Mouse (Mus musculus) lung, adult 18-20 months (tissue): ENCODE data around the gene Rab22a.
A peak's percentile ranks its signal among the peaks of the same experiment; 100 is the strongest.
"Not testable (repeated sequence)": the region's sequence is repeated elsewhere in the genome, so short reads cannot be mapped to it uniquely, and the experiment has no call there.

Experiments used
- DNase-seq, 2 experiments: peaks; one replicate each; pipeline ENCODE4 v3.0.0; 2022; ENCODE audit warnings: mixed read lengths in 2 of 2

The Rab22a gene

DNA sequence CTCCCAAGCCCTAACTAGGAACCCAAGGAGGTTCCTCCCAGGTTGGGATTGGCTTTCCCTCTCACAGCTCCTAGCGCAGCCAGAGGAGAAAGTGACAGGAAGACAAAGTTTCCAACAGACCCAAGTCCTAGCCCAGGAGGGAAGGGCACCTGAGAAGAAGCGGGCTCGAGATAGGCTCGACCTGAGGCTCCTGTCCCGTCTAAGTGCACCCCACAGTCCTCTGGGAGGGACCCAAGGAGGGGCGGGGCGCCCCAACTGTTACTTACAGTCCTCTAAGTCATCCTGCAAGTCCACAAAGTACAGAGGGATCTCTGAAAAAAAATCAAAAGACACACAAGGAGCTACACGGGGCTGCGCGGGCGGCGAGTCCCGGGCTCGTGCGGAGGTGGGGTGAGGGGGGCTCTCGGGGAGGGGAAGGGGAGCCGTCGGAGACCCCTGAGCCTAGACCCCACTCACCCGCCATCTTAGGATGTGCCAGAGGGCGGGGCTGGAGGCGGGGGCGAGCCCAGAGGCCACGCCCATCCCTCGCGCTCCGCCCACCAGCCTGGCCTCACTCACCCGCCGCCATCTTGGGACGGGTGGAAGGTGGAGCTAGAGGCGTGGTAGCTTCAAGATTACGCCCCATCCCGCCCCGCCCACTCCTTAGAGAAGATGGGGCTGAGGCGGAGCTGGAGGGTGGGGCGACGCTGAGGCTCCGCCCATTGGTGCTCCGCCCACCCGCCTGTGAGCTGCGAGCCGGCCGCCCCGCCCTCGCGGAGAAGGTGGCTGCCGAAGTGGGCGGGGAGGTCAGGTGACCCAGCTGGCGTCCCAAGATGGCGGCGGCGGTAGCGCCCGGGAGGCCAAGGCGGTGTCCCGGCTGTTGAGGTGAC lies at the start of gene Rab22a:
Gene Rab22a, plus strand, starts transcription at position 704 of the 869 bp plus-strand sequence.
- DNase-seq, result peak; percentile 96 to 97

DNA sequence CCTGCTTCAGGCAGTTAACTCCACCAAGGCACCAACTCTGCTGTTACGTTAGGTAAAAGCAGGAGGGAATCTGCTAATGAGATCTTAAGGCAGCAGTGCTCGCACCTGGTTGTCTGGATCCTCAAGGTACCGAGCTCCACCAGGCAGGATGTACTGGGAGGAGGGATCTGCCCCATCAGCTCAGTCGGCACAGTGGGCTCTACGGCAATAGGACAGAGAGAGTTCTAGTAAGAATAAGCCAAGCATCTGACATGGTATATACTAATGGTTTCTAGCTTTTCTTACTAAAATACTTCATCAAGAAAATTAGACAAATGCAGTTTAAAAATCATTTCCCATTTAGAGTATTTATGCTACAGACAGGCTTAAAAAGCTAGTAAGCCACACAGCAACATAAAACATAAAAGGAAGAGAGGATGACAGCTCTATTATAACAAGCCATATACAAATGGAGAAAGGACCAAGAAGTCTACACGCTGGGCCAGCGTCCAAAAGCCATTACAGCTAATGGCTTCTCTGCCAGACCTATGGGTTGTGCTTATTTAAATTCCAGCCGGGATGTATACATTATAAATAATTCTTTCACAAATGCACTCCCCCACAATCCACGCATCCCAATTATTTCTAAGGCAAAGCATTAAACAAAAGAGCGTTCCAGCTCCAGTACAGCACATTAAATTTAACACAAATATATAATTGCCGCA lies 44.0 kb upstream of the Rab22a start:
- DNase-seq, result no peak

DNA sequence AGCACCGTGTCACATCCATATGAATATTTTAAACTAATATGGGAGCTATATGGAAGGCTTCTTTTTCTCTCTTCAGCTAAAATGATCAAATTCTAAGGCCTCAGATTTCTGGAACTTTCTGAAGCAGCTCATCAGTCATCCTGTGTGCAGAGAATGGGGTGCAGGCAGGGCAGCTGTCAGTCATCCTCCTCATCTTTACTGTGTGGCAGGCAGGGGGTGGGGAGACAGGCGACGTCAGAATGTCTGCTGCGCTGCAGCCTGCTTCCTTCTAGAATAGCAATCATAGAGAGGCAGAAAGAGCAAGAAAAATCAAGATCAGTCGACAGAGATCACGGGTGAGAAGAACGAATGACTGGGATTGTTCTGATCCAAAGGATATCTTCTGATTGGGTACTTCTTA lies 43.4 kb upstream of the Rab22a start:
- DNase-seq, result no peak

DNA sequence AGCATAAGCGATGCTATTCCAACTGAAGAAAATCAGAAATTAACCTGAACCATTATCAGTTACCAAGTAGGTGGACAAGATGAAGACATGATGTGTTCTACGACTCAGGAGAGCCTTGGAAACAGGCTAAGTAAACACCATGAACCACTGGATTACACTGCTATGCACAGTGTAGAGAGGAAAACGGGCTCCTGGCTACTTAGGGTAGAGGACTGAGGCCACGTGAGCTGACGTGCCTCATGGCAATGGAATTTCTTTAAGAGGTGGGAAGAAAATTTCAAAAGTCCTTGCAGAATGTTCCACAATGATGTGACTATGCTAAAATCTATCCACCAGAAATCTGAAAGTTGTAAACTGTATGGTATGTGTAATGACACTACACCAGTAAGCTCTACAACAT lies 40.4 kb upstream of the Rab22a start:
- DNase-seq, result peak in 1 of 2 experiments; percentile 13

DNA sequence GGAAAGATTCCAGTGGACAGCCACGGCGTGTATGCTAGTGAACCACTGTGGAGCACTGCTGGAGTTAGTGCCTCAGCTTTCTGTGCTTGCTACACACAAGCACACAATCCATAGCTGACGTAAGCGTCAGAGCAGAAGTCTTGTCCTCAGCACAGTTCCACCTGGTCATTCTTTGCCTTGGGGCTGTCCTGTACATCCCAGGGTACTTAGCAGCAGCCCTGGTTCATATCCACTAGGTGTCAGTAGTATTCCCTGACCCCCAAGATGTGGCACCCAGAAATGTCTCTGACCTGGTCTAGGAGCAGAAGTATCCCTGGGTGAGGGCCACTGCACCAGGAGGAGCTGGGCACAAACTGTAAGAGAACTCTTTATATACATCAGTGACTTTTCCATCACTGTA lies 38.9 kb upstream of the Rab22a start:
- DNase-seq, result no peak

DNA sequence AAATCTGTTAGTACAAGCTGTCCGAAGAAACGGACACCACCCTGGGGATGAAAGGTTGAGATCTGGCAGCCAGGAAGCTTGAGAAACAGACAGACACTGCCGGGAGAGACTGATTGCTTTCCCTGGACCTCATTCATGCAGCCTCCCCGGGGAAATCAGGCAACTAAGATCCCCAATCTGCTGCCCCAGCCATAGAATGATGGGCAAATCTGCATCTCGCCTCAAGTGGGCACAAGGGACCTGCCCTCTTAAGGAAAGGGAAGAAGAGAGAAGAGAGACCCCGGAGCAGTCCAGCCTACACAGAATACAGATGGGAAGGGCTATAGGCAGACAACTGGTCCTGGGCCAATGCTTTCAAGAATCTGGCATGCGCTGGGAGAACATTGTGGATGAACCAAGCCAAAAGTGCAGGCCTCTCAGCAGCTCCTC lies 37.4 kb upstream of the Rab22a start:
- no peak for DNase-seq

DNA sequence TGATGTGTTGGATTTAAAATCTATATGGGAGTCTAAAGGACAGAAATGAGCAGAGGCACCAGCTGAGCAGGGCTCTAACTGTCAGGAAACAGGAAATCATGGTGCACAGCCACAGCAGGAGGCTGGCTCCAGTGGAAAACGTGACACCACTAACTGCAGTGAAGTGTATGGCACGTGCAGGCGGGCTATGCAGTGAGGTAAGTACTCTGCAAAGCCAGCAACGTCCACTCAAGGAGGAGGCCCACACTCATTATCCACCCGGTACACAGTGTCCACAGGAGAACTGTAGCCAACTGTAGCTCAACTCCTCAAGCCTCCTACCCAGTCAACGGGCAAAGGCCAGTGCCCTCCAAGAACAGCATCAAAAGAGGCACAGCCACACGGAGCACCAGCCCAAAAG lies 34.9 kb upstream of the Rab22a start:
- DNase-seq, result no peak

DNA sequence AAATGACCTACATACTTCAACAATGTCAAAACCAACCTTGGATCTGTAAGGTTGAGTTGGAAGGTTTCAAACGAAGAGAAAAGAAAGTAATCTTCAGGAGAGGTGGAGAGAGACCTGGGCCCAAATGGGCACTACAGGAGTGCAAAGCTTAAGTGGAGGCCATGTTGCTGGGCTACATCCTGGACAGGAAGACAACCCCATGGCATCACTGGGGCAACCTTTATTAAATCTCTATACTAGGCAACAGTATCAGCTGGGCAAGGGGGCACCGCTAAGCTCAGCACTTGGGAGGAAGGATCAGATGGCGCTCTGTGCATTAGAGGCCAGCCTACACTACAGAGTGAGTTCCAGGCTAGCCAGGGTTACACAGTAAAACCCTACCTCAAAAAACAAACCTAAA lies 33.8 kb upstream of the Rab22a start:
- DNase-seq, result no peak

DNA sequence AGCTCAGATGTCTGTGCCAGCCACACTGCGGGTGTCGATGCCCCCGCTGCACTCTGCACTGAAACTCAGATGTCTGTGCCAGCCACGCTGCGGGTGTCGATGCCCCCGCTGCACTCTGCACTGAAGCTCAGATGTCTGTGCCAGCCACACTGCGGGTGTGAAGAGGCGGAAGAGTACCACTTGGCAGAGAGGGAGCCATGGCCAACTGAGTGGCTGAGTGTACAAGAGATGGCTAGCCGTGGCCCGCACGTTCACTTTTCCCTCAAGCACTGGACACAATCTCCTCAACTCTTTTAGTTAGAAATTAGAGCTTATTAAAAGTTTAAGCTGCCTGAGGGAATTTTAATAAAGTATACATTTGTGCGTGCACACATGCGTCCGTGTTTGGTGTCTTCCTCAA lies 25.5 kb upstream of the Rab22a start:
- DNase-seq, result not testable (repeated sequence)

DNA sequence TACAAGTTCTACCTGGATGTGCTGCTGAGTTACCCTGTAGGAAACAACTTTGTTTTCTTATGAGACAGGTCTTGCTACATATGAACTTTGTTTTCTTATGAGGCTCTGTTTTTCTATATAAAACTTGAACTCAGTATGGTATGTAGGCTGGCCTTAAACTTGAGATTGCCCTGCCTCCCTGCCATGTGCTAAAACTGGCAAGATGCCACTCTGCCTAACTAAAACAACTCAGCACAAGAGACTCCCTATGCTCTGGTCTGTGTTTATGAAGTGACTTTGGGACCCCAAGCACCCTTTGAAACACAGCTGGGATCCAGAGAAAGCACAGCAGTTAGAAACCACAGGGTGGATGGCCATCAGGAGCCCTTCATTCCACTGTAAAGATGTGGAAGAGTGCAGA lies 18.2 kb upstream of the Rab22a start:
- DNase-seq, result no peak

DNA sequence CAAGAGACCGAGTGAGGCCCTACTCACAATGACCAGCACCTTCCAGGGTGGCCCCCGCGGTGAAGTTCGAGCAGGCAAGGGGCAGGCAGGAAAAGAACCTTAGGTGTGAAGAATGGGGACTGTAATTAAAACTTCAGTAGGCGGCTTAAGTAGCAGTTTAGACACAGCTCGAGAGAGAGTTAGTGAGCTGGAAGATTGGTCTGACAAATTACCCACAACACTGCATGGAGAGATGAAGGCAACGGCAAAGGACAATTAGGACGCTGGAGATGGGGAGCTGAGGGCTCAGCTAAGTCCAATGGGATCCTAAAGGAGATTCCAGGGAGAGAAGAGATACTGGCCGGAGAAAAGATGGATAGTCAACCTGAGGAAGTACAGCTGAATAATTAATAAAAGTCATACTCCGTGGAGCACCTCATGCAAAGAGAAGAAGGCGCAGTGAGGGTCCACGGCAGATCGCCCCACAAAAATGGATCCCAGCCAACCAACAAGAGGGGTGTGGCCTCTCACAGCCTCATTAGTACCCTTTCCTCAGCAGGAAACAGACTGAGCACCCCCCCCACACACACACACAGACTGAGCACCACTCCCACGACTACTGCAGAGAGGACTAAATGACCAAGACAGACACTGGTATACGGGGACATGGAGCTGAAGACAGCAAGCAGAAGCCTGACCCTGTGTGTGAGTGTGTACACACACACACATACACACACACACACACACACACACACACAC lies 17.1 kb upstream of the Rab22a start:
- no peak for DNase-seq

DNA sequence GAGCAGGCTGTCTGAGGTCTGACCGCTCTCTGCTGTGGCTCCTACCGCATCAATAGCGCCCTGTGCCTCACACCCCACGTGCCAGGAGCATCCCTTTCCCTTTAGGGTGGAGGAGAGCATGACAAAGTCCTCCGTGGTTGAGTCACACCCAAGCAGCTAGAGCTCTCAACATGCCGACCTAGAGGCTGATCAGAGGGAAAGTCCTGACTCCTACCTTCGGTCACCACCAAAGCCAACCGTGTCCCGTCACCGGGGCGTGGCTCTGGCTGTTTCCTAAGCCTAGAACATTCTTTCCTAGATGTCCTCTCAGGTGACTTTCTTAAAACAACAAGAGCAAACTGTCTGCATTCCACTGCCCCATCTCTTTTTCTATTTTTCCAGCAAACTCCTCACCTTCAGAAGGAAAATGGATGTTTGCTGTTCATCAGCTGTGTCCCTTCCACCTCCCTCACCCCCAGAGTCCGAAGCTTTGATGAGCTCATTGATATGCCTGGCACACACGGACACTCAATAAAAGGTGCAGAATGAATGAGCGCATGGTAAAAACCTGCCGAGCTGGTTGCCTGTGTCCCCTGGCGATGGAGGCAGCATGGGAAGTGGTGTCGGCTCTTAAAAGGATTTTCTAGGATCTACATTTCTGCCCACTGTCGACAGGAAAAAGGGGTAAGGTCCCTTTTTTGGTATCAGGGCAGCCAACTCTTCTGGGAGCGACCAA lies 12.2 kb upstream of the Rab22a start:
- peak in 1 of 2 experiments; percentile 7 for DNase-seq

DNA sequence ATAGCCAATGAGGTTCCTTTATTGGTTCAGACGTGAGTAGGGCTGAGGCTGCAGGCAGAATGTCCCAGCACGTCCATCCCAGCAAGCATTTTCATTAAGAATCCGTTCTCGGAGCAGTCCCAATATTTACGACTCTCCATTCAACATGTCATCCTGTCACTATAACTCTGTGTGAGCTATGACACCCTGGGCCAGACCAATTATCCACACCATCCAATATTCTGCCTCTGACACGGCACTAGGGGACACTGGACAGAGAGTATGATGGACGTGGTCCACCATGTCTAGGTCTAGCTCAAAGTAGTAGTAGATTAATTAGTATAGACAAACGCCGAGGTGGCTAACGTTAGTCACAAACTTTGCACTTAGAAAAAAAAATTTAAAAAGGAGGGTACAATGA lies 9.8 kb upstream of the Rab22a start:
- no peak for DNase-seq

DNA sequence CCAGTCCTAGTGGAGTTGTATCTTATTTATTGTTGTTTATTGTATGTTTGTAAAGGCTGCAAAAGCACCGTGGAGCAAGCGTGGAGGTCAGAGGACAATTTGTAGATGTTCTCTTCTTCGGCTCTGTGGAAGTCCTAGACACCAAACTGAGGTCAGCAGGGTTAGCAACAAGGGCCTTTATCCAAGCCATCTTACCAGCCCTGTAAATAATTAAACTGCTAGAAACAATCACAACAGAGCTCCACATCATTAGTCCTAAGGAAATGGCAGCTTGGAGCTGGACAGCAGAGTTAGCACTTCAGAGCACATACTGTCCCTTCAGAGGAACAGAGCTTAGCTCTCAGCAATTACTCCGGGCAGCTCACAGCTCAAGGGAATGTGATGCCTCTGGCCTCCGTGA lies 6.0 kb upstream of the Rab22a start:
- DNase-seq, result no peak

DNA sequence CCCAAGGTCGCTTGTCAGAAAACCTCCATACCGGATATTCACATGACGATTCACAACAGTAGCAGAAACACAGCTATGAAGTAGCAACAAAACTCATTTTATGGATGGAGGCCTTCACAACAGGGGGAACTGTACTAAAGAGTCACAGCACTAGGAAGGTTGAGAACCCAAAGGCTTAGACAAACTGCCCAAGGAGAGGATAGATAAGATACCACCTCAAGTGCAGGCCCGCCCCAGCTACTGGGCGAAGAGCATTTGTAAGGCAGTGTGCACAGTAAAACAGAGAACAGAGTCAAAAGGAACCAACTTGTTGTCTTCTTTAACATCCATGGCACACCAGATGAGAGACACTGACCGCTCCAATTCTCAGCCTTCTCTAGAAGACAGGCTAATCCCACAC lies 1.8 kb upstream of the Rab22a start:
- DNase-seq, result no peak

DNA sequence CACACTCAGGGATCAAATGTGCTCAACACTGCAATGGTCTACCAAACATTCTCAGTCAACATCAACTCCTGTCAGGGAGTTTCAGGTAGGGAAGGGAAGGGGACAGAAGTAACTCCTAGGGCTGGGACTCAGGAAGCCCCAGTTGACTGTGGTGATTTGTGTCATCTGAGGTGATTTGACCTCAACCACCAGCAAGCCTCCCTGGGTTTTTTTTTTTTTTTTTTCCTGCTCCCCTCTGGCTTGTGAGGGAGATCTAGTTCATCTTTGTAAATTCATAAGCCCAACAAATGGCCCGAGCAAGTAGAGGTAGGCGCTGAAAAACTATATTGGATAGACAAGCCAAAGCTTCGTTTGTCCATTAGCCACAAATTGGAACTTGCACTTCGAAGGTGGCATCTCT lies 1.0 kb upstream of the Rab22a start:
- no peak for DNase-seq

DNA sequence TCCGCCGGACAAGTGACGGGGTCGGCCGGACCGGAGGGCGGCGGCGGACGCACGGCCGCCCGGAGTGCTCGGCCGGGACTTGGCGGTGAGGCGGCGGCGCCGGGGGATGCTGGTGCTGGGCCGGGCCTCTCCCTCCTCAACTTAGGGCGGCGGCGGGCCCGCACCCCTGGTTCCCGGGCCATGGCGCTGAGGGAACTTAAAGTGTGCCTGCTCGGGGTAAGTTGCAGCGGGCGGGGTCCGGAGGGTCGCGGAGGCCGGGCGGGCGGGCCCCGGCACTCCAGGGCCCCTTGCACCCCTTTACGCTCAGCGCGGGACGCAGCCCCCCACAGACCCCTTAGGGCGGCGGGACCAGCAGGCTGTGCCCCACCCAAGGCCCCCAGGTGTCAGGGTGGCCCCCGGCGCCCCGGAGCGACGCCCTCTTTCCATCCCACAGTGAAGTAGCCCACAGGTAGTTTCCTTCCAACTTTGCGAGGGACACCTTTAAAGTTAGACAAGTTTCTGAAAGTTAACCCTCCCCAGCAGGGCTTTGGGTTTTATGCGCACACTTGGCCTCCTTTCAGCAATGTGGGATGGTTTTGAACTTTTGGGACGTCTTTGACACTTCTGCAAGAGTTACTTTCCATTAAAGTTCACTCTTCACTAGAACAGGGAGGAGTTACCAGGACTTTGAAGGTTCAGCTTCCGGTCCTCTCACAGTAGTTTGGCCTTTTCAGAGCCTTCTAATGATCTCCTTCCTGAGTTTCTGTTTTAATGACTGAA lies 545 bp downstream of the Rab22a start:
- DNase-seq, result peak in 1 of 2 experiments; percentile 17

DNA sequence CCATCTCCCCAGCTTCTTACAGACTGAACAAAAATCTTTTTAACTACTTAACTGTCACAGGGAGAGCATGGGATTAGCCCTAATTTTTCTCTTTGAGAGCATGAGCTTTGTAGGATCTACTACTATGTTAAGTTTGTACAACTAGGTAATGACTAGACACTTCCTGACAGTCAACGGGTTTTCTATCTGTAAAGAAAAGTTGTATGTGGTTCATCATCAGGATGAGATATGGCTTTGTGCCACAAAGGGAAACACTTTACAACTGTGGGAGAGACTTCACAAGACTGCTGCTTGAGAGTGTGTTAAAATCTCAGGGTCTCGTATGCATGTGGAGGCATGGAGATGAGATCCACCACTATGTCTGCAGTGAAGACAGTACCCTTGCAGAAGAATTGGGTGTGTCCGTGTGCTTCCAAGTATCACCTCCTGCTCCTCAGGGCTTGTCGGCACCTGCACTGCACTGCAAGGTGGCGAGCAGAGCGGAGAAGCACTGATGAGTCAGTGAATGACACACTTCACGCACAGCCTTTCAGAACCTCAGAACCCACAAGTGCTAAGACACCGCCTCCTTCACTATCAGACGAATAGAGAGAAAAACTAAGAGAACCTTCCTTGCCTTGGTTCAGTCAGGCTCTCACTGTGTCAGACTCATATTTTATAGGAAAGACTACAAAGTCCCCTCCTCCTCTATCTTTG lies 2.8 kb downstream of the Rab22a start:
- no peak for DNase-seq

DNA sequence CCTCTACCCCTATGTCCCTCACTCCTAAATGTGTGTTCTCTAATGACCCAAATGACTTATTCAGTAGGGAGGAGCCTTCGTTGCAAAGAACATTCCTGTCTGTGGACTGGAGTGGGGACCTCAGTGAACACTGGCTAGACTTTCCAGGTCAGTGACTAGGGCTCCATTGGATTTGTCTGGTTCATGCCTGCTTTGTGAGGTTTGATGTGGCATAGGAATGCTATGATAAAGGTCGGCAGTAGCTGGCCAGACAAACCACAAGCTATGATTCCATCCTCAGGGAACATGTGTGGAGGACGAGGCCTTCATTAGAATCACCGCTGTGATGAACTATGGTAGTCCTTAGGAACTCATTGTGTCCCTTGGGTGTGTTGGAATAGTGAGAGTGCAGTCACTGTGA lies 5.2 kb downstream of the Rab22a start:
- DNase-seq, result no peak

DNA sequence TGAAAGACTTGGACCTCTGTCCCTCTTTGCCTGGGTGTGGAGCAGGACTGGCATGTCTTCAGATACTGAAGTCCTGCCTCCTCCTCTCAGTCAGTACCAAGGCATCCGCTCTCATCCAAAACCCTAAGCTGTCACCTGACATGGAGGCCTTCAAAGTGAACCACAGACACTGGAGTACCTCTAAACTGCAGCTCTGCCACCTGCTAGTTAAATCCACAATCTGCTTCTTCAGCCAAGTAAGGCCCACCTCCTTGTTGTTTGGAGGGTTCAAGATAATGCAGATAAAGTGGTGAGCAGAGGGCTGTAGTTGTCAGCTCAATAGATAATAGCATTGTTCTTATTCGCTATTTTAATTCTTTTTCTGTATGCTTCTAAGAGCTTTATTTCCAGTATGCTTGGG lies 5.7 kb downstream of the Rab22a start:
- DNase-seq, result no peak

DNA sequence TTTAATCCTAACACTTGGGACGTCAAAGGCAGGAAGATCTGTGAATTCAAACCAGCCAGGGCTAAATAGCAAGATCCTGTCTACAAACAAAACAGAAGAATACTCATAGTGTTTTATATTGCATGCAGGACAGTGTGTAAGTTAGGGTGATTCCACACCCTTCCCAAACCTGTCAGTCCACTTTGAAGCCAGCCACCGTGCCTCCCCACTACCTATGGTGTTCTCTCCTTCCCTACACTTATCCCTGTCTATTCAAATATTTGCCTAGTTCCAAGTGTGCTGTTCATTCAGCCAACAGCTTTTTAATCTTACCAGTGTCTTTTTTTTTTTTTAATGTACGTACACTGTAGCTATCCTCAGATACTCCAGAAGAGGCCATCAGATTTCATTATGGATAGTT lies 7.3 kb downstream of the Rab22a start:
- peak; percentile 18 to 55 for DNase-seq
